ENCODE assay signal across 1 mouse cellular context in the genomic region with DNA sequence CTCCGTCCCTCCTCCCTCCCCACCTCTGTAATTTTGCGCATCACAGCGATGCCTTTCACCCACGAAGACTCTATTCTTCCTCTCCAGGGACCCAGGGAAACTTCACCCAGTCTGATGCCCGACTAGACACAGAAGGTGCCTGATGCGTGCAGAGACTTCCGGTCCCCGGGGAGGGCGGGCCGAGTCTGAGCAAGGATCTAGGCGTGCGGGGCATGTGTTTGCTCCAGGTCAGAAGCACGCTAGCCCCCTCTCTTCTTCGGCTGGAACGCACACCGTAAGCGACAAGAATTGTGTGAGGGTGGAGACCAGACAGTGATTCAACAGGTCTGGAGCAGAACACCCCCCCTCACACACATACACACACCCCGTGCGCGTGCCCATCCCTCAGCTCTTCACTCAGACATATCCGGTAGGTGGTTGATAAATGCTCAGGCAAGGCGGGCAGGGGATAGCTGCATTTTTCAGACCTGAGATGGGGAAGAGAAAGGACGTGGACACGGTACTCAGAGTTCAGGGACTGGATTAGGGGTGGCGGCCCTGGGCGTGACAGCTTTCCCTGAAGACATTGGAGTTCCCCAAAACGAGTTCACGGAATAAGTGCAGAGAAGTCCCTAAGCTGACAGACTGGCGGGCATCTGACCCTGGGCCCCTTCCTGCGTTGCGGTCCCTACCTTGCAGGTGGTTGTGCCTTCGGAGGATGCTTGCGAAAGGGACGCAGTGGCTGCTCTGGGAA.
TF ChIP-seq lines count a peak whose summit lies in the region.

No protein-coding gene starts in this region.

TF ChIP-seq in CH12.LX, 34 proteins besides CTCF, POLR2A, EP300 and RAD21 (continued from another document):
- TF ChIP-seq NELFE (IDR thresholded peaks at IDR 0.05; ENCODE audit: low read depth, low read length) (no peak), MYC (IDR thresholded peaks at IDR 0.05; ENCODE audit: low read depth, low read length) (peak; percentile 69; the same call in 1 of the 2 replicates), BHLHE40 (IDR thresholded peaks at IDR 0.05; ENCODE audit: low read depth, low read length) (peak; percentile 94)
